Mouse (Mus musculus): Measurements from ENCODE around the gene Dnajb2. TPM values are rescaled to one million over a fixed set of nuclear protein-coding genes. Genes with fewer than 3 reads are reported as not detected.
A peak's percentile ranks its signal among the peaks of the same experiment; 100 is the strongest.

Dnajb2 gene
- polyA plus RNA-seq, 1 experiment: 21.3 TPM

DNA sequence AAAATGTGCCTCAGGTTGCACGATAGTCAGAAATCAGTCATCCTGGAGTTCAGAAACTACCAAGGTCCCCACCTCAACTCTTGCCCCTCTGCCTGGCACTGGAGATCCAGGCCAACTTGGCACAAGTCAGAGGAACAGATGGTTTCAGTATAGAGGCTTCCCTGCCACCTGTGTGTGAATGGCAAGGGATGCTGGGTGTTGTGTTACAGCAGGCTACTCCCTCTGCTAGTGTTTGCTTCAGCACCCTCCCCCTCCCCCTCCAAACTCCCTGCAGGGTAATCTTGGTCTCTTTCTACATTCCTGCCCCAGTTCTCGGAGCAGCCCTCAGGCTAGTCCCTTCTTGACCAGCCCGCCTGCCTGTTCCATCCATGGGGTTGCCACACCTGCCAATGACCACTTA lies 14.3 kb downstream of the Dnajb2 start:
- TF ChIP-seq POLR2A (IDR thresholded peaks at IDR 0.05; ENCODE audit: low read depth, low read length) (no peak), CTCF (IDR thresholded peaks at IDR 0.05; ENCODE audit: extremely low read depth, insufficient read length, insufficient replicate concordance, low read depth, low read length) (no peak)
- WGBS: 87% methylated on average over 3 of the region's 3 CpGs
- H3K27me3 ChIP-seq (ENCODE audit: control insufficient read depth, insufficient read depth, low read length): no peaks in the 10 kb centered on the region
- H3K4me3 ChIP-seq (ENCODE audit: low read depth, low read length): no peak overlapping the region
- H3K4me1 ChIP-seq (ENCODE audit: control insufficient read depth, insufficient read depth, insufficient read length, low read length): peaks cover 12% of the 10 kb centered on the region
- H3K36me3 ChIP-seq (ENCODE audit: control insufficient read depth, insufficient read depth, low read length): no peaks in the 10 kb centered on the region
- H3K27ac ChIP-seq (ENCODE audit: insufficient read depth, low read depth, low read length): no peak overlapping the region

- H3K4me3 ChIP-seq (ENCODE audit: low read depth, low read length): peak overlapping the region; percentile 54
- TF ChIP-seq POLR2A (IDR thresholded peaks at IDR 0.05; ENCODE audit: low read depth, low read length): 0 out of 2 replicates have a peak, but pooled peaks have one; percentile 28
- TF ChIP-seq CTCF (IDR thresholded peaks at IDR 0.05; ENCODE audit: extremely low read depth, insufficient read length, insufficient replicate concordance, low read depth, low read length): peak; percentile 92
- no peaks in the 10 kb centered on the region for H3K36me3 ChIP-seq (ENCODE audit: control insufficient read depth, insufficient read depth, low read length)
- H3K27ac ChIP-seq (ENCODE audit: insufficient read depth, low read depth, low read length): peak overlapping the region; percentile 17; the same call in 1 of the 2 replicates
- H3K4me1 ChIP-seq (ENCODE audit: control insufficient read depth, insufficient read depth, insufficient read length, low read length): peaks cover 12% of the 10 kb centered on the region
- whole genome bisulfite sequencing: under 1% methylated on average over 21 of the region's 22 CpGs
- no peaks in the 10 kb centered on the region for H3K27me3 ChIP-seq (ENCODE audit: control insufficient read depth, insufficient read depth, low read length)
Measured at GRCm38 (mm10) chr1:75251112-75251970, 15.1 kb downstream of the Dnajb2 start.

DNA sequence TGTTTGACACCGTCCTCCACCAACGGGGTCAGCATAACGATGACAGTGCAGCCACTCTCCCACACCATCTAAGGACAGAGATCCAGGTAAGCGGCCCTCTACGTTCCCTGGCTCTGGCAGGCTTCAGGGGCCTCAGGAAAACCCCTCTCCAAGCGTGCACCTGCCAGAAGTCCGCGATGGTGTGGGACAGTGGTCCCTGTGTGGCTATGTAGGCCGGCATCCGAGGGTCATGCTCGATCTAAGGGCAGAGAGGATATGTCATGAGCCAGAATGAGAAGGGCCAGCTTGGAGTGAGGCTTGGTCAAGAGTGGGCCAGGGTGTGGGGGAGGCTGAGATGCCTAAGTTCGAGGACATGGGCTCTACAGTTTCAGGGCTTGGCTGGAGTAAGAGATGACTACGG lies 16.1 kb downstream of the Dnajb2 start:
- no peaks in the 10 kb centered on the region for H3K27me3 ChIP-seq (ENCODE audit: control insufficient read depth, insufficient read depth, low read length)
- 77% methylated on average over 13 of the region's 13 CpGs for WGBS
- H3K4me1 ChIP-seq (ENCODE audit: control insufficient read depth, insufficient read depth, insufficient read length, low read length): peaks cover 12% of the 10 kb centered on the region
- H3K36me3 ChIP-seq (ENCODE audit: control insufficient read depth, insufficient read depth, low read length): no peaks in the 10 kb centered on the region
- no peak overlapping the region for H3K4me3 ChIP-seq (ENCODE audit: low read depth, low read length)
- H3K27ac ChIP-seq (ENCODE audit: insufficient read depth, low read depth, low read length): no peak overlapping the region
- TF ChIP-seq CTCF (IDR thresholded peaks at IDR 0.05; ENCODE audit: extremely low read depth, insufficient read length, insufficient replicate concordance, low read depth, low read length): no peak
- TF ChIP-seq POLR2A (IDR thresholded peaks at IDR 0.05; ENCODE audit: low read depth, low read length): no peak

DNA sequence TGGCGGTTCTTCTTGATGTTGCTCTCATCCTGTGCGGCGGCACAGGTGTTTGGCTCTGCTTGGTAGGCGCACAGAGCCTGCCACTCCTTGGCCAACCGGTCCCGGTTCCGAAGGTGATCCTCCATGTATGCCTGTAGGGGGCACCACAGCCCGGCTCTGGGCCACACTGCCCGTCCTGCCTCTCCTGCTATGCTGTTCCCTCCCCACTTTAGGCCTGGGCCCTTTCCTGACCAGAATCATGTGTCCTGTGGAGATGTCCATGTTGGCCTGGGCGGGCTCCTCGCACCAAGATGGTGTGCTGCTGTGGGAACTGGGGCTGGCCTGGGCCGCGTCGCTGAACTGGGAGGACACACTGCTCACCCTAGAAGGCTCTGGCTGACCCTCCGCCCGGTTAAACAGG lies 16.8 kb downstream of the Dnajb2 start:
- Histone ChIP-seq H3K4me1 (ENCODE audit: control insufficient read depth, insufficient read depth, insufficient read length, low read length) (peaks cover 12% of the 10 kb centered on the region), H3K27ac (ENCODE audit: insufficient read depth, low read depth, low read length) (no peak overlapping the region), H3K27me3 (ENCODE audit: control insufficient read depth, insufficient read depth, low read length) (no peaks in the 10 kb centered on the region), H3K4me3 (ENCODE audit: low read depth, low read length) (no peak overlapping the region), H3K36me3 (ENCODE audit: control insufficient read depth, insufficient read depth, low read length) (no peaks in the 10 kb centered on the region)
- 81% methylated on average over 16 of the region's 16 CpGs for WGBS
- no peak for TF ChIP-seq CTCF (IDR thresholded peaks at IDR 0.05; ENCODE audit: extremely low read depth, insufficient read length, insufficient replicate concordance, low read depth, low read length)

- Histone ChIP-seq H3K27ac (ENCODE audit: insufficient read depth, low read depth, low read length) (no peak overlapping the region), H3K36me3 (ENCODE audit: control insufficient read depth, insufficient read depth, low read length) (no peaks in the 10 kb centered on the region), H3K4me1 (ENCODE audit: control insufficient read depth, insufficient read depth, insufficient read length, low read length) (peaks cover 7% of the 10 kb centered on the region), H3K4me3 (ENCODE audit: low read depth, low read length) (no peak overlapping the region), H3K27me3 (ENCODE audit: control insufficient read depth, insufficient read depth, low read length) (no peaks in the 10 kb centered on the region)
- TF ChIP-seq POLR2A (IDR thresholded peaks at IDR 0.05; ENCODE audit: low read depth, low read length) (no peak), CTCF (IDR thresholded peaks at IDR 0.05; ENCODE audit: extremely low read depth, insufficient read length, insufficient replicate concordance, low read depth, low read length) (peak; percentile 69; the same call in 1 of the 2 replicates)
- WGBS: 60% methylated on average over 16 of the region's 16 CpGs
Measured at GRCm38 (mm10) chr1:75253849-75254624, 17.8 kb downstream of the Dnajb2 start.

- Histone ChIP-seq H3K4me1 (ENCODE audit: control insufficient read depth, insufficient read depth, insufficient read length, low read length) (peaks cover 7% of the 10 kb centered on the region), H3K27ac (ENCODE audit: insufficient read depth, low read depth, low read length) (no peak overlapping the region), H3K27me3 (ENCODE audit: control insufficient read depth, insufficient read depth, low read length) (no peaks in the 10 kb centered on the region), H3K36me3 (ENCODE audit: control insufficient read depth, insufficient read depth, low read length) (no peaks in the 10 kb centered on the region), H3K4me3 (ENCODE audit: low read depth, low read length) (no peak overlapping the region)
- TF ChIP-seq POLR2A (IDR thresholded peaks at IDR 0.05; ENCODE audit: low read depth, low read length): no peak
- no peak for TF ChIP-seq CTCF (IDR thresholded peaks at IDR 0.05; ENCODE audit: extremely low read depth, insufficient read length, insufficient replicate concordance, low read depth, low read length)
- 72% methylated on average over 8 of the region's 8 CpGs for WGBS
Measured at GRCm38 (mm10) chr1:75254625-75255013, 18.4 kb downstream of the Dnajb2 start.

DNA sequence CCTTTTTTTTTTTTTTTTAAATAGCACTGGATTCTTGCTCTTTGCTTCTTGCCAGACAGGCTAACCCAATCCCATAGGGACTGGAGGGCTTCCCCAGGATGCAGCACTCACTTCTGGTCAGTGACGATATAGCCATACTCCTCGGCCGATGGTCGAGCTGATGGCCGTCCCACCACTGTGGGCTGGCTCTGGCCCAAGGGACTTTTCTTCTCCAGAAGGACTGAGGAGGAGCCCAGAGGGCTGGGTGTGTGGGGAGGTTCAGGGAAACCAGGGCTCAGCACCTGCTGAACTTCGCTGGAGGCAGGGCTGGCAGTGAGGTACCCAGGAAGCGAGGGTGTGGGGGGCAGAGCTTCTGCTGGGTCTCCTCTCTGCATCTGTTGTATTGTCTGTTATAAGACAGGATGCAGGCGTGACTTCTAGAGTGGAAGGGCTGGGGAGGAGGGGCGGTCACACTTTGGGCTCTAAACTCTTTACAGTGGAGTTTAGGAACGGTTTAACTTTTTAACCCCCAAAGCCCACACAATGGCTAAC lies 19.4 kb downstream of the Dnajb2 start:
- Histone ChIP-seq H3K36me3 (ENCODE audit: control insufficient read depth, insufficient read depth, low read length) (no peaks in the 10 kb centered on the region), H3K4me3 (ENCODE audit: low read depth, low read length) (no peak overlapping the region), H3K27ac (ENCODE audit: insufficient read depth, low read depth, low read length) (no peak overlapping the region), H3K27me3 (ENCODE audit: control insufficient read depth, insufficient read depth, low read length) (no peaks in the 10 kb centered on the region), H3K4me1 (ENCODE audit: control insufficient read depth, insufficient read depth, insufficient read length, low read length) (peaks cover 7% of the 10 kb centered on the region)
- TF ChIP-seq POLR2A (IDR thresholded peaks at IDR 0.05; ENCODE audit: low read depth, low read length): no peak
- TF ChIP-seq CTCF (IDR thresholded peaks at IDR 0.05; ENCODE audit: extremely low read depth, insufficient read length, insufficient replicate concordance, low read depth, low read length): no peak
- 58% methylated on average over 10 of the region's 10 CpGs for WGBS
